ENCODE assay signal across 35 mouse cellular contexts in the genomic region with DNA sequence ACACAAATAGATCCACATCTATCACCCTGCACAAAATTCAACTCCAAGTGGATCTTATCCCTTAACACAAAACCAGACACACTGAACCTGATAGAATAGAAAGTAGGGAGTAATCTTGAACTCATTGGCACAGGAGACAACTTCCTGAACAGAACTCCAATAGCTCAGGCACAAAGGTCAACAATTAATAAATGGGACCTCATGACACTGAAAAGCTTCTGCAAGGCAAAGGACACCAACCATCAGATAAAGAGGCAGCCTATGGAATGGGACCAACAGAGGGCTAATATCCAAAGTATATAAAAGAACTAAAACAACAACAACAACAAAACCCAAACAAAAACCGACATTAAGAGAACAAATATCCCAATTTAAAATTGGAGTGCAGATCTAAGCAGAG. TPM values are rescaled to one million over a fixed set of nuclear protein-coding genes. Genes with fewer than 3 reads are reported as not detected.
"Had no signal": no experiment of that assay in that cellular context is flagged by ENCODE, and none has a peak within 500 bp of the region (broad histone marks: within the 10 kb centered on the region; RNA-seq: fewer than 3 reads in every experiment).

No protein-coding gene starts in this region.

- H3K4me1 ChIP-seq: embryonic facial prominence, embryonic 10.5 days; embryonic facial prominence, embryonic 12.5 days; embryonic facial prominence, embryonic 13.5 days; embryonic facial prominence, embryonic 15.5 days; forebrain, embryonic 10.5 days; forebrain, embryonic 12.5 days; forebrain, embryonic 13.5 days; forebrain, embryonic 15.5 days had no signal

- H3K4me2 ChIP-seq: embryonic facial prominence, embryonic 12.5 days; embryonic facial prominence, embryonic 13.5 days; embryonic facial prominence, embryonic 15.5 days; forebrain, embryonic 12.5 days; forebrain, embryonic 13.5 days; forebrain, embryonic 15.5 days had no signal

- H3K9me3 ChIP-seq: embryonic facial prominence, embryonic 12.5 days; embryonic facial prominence, embryonic 13.5 days; forebrain, embryonic 15.5 days had no signal

- H3K36me3 ChIP-seq: embryonic facial prominence, embryonic 10.5 days; embryonic facial prominence, embryonic 12.5 days; embryonic facial prominence, embryonic 13.5 days; embryonic facial prominence, embryonic 15.5 days; forebrain, embryonic 10.5 days; forebrain, embryonic 12.5 days; forebrain, embryonic 15.5 days had no signal

- H3K9ac ChIP-seq: embryonic facial prominence, embryonic 12.5 days; embryonic facial prominence, embryonic 13.5 days; embryonic facial prominence, embryonic 15.5 days; forebrain, embryonic 12.5 days; forebrain, embryonic 13.5 days; forebrain, embryonic 15.5 days; forebrain, postnatal 0 days had no signal

- H3K27me3 ChIP-seq: embryonic facial prominence, embryonic 12.5 days; embryonic facial prominence, embryonic 13.5 days; embryonic facial prominence, embryonic 15.5 days; forebrain, embryonic 12.5 days; forebrain, embryonic 13.5 days; forebrain, embryonic 15.5 days had no signal

- DNase-seq: cerebellum, adult 18-20 months; cerebellum, adult 2 months; cerebellum, adult 8-10 months; cerebellum, adult 9-10 months; cerebellum, adult 9-11 months; cerebellum, postnatal 10 days; cerebellum, postnatal 14 days; cerebellum, postnatal 25 days; cerebellum, postnatal 36 days; embryo, embryonic 11 days; forebrain, postnatal 0 days; gastrocnemius, adult 2 months; gastrocnemius, postnatal 10 days; gastrocnemius, postnatal 14 days; gastrocnemius, postnatal 25 days; gastrocnemius, postnatal 36 days; heart, adult 18-20 months; heart, adult 2 months had no signal

- ATAC-seq: forebrain, embryonic 13.5 days; forebrain, embryonic 14.5 days; forebrain, embryonic 15.5 days; forebrain, embryonic 16.5 days; forebrain, postnatal 0 days had no signal

- H3K4me3 ChIP-seq: embryonic facial prominence, embryonic 10.5 days; embryonic facial prominence, embryonic 12.5 days; embryonic facial prominence, embryonic 13.5 days; embryonic facial prominence, embryonic 15.5 days; erythroblast, embryonic 14.5 days; forebrain, embryonic 10.5 days; forebrain, embryonic 12.5 days; forebrain, embryonic 13.5 days; forebrain, embryonic 15.5 days; gastrocnemius, adult 2 months; heart, adult 2 months had no signal

- H3K27ac ChIP-seq: embryonic facial prominence, embryonic 10.5 days; embryonic facial prominence, embryonic 12.5 days; embryonic facial prominence, embryonic 13.5 days; embryonic facial prominence, embryonic 15.5 days; forebrain, embryonic 10.5 days; forebrain, embryonic 12.5 days; forebrain, embryonic 13.5 days; forebrain, embryonic 15.5 days; gastrocnemius, adult 2 months; heart, adult 2 months had no signal

RNA-seq across cellular contexts. Expression of a gene that starts 39.7 kb away (rescaled TPM):
- total RNA-seq: common myeloid progenitor, adult 5-6 weeks; forebrain, postnatal 0 days; gastrocnemius, adult 2 months; gastrocnemius, postnatal 14 days; gastrocnemius, postnatal 25 days; gastrocnemius, postnatal 36 days; granulocyte monocyte progenitor cell, adult 5-6 weeks had no signal
- polyA plus RNA-seq: cerebellum, adult 2 months; cortical plate, adult 2 months; embryonic facial prominence, embryonic 10.5 days; embryonic facial prominence, embryonic 11.5 days; embryonic facial prominence, embryonic 12.5 days; embryonic facial prominence, embryonic 13.5 days; erythroblast, embryonic 14.5 days; forebrain, embryonic 10.5 days; forebrain, embryonic 11.5 days; forebrain, embryonic 12.5 days; forebrain, embryonic 13.5 days; forebrain, embryonic 14.5 days; forebrain, embryonic 15.5 days; forebrain, embryonic 16.5 days; forebrain, postnatal 0 days; frontal cortex, adult 2 months had no signal

RNA-seq across cellular contexts. Expression of a gene that starts 50.0 kb away (rescaled TPM):
- total RNA-seq: granulocyte monocyte progenitor cell, adult 5-6 weeks had no signal
- polyA plus RNA-seq: erythroblast, embryonic 14.5 days had no signal
